Mouse (Mus musculus) kidney, postnatal 10 days (tissue): ENCODE measurements at regions not wholly inside any gene's neighbourhood (a gene's known extent, or its start where the extent isn't known, plus 50 kb on each side); places are given as distances from the start of the nearest gene placed in this dataset.
"Not testable (repeated sequence)": the region's sequence is repeated elsewhere in the genome, so short reads cannot be mapped to it uniquely, and the experiment has no call there.

ENCODE experiments used
- DNase-seq: peaks from one replicate; pipeline ENCODE4 v3.0.0; 2021; ENCODE audit warnings: mixed read lengths

DNA sequence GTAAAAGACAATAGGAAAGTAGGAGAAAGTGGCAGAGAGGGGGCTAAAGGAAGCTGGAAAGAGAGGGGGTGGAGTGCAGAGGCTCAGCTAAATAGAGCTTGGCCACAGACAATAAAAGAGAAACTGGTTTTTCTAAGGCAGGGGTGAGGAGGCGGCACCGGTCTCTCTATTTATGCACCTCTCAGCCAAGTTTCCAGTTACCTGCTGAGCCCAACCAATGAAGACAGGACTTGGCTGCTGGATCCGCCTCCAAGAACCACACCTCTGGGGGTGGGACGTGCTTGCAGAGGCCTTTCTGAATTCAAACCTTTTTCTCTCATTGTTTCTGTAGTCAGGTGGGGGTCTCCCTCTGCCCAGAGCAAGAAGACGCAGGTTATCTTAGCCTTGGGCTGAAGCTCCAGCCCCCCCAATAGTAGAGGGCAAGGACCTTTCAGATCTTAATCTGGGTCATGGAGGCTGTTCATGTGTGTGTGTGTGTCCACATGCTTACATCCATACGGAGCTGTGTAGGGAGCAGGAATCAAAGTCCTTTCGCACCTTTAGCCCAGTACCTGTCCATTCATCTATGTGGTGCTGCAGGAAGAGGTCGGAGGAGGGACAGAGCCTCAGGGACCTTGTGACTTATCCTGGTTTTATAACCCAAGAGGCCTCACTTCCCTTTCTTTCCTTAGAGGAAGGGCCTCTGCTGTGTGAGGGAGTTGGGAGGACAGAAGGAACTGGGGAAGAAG, 140.1 kb upstream of the Camk1g start:
- peak; percentile 46 for DNase-seq

DNA sequence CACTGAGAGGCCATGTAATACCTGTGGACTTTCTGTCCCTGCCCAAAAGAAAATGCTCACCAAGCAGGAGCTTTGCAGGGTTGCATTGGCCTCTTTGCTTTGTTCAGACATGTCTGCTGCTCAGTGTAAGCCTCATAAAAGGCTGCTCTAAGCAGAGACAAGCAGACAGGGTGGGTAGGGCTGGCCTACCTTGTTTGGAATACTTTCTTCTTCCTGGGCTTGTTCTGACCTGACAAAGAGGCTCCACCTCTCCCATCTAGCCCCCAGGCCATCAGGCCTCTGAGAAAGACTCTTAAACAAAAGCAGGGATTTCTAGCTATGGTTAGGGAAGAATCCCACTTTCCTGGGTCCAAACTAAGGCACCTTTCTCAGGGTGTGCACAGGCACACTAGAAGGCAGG, 138.2 kb upstream of the Camk1g start:
- DNase-seq, result no peak

DNA sequence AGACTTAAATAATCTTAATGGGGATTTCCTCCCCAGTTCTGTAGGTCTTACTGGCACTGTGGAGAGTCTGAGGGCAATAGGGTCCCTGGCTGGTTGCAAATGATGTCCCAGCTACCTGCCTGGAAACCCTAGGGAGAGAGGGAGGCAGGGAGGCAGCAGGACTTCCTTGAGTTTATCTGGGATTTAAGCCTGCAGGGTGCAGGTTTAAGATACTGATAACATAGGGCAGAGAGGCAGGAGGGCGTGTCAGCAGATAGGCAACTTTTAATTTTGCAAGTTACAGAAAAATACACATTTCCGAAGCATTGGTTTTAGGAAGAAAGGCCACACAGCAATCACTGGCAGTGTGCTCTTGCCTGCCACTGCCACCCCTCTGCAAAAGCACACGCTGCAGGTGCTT, 136.9 kb upstream of the Camk1g start:
- DNase-seq, result no peak

DNA sequence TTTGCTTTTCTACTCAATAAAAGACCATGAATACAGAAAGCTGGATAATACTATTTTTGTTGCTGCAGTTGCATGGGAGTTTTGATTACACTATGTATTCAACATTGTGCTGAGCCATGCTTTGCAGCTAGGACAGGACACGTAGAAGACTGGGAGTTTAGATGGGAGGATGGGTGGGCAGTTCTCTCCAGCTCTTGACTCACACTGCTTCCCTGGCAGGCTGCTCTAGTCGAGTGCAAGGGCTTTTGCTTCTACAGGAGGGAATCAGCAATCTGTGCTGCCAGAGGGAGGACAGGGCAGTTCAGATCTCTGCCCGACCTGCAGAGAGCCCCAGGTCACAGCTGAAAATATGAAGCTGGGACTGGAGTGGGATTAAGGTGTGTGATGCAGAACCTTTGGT, 135.3 kb upstream of the Camk1g start:
- DNase-seq, result no peak

DNA sequence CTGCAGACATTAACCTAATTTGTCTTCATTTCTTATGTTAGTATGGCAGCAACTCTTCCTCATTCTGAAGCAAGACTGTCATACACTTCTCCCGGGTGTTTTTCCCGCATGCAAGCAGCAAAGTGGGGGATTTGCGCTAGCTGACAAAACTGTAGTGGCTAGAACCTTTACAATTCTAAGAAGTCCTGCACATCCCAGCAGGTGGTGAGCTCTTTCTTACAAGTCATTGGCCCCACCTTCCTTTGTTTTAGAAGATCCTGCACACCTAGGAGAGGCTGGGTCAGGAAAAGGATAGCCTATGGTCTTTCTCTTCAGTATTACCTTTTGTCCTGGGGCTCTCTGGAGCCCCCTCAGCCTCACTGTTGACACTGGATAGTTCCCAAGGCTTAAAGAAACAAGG, 134.5 kb upstream of the Camk1g start:
- no peak for DNase-seq

DNA sequence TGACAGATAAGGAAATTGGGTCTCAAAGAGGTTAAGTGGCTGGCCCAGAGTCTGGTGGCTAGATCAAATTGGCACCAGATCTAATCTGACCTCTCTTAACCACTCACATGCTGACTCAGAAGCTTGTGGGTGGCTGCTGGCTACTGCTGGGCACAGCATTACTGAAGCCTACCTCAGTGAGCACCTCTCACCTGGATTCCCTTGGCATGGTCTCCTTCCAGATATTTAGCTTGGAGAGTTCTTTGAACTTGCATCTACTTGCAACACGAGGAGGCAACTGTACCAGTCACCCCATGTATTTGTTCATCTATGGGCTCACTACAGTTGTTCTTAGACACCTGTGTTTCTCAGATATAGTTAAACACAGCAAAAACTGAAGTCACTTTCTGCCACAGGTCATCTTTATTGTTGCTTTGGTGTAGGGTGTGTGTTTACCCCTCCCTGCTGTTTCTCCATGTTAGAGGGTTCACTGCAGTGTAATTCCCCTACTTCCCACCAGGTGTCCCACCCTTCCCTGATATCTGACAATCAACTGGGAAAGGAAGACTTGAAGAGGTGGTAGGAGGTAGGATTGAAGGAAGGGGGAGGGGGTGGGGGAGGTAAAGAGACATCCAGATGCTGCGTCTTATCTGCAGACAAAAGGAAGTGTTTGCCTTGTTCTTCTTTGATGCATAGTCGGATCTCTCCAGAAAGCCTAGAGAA, 133.7 kb upstream of the Camk1g start:
- DNase-seq, result peak; percentile 78

DNA sequence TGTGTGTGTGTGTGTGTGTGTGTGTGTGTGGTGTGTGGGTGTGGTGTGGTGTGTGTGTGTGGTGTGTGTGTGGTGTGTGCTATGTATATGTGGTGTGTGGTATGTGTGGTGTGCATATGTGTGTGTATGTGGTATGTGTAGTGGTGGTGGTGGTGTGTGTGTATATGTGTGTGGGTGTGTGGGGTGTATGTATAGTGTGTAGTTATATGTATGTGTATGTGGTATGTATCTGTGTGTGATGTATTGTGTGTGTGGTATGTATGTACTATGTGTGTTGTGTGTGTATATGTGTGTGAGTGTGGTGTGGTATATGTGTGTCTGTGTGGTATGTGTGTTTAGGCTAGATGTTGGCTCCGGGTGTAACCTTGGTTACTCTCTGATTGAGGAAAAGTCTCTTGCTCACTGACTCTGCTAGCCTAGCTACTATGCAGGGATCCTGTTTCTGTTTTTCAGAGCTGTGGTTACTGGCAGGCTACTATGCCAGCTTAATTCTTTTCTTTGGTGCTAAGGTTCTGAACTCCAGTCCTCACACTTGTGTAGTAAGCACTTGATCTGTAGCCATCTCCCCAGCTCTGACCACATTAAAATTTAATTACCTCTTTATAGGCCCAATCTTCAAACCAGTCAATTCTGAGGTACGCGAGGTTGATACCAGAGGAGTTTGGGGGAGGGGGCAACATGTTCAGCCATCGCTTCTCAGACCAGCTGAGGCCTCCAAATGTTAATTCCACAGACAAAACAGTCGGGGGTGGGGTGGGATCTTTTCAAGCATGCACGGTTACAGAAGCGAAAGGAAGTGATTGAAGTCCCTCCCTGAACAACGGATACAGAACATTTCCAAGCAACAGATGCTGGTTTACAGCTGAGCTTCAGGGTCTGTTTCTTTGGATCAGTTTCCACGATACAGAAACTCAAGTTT, 126.4 kb upstream of the Camk1g start:
- DNase-seq, result no peak

DNA sequence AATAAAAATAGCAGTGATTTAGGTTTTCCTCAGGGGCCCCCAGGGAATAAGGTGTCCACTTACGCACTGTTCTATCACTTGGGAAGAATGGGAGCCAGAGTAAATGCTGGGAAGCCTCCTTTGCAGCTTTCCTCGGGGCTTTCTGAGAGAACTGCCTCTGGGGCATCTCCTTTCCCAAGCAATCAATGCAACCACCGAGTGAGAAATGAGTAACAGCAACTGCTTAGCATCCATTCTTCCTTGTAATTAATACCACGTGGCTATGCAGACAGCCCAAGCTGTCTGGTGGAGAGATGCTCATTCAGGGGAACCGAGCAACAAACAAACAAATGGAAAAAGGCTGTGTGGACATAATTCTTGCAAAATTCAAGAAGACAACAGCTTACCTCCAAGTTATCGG, 117.9 kb upstream of the Camk1g start:
- no peak for DNase-seq

DNA sequence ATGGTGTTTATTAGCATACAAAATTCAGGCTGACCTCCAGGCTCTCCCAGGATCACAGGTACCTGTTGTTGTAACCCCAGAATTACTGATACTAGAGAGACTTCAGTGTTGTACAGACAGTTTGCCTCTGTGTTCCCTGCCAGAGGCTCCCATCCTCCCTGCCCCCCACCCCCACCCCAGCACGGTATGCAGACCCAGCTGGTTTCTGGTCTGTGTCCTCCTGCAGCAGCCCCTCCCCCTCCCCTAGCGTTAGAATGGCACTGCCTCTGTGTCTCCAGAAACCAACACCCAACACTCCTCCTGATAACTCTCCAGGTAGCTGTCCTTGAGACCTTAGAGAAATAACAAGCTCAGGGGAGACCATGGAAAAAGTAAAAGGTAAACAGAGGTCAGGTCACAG, 116.6 kb upstream of the Camk1g start:
- not testable (repeated sequence) for DNase-seq

DNA sequence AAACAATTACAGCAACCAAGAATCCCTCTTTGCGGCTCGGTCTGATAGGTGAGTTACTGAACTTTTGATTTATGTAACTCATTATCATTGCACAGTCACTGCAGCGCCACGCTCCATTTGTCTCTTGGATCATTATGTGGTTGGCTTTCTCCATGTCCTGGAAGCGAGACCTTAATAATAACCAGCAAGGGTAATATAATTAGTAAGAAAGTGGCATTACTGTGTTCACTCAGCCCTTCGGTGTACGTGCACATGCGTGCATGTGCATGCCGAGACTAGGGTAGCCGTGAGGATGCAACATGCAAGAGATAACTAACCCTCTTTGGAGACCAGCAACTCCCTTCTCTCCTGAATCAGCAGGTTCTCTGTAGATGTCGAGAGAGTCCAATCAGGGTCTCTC, 114.9 kb upstream of the Camk1g start:
- no peak for DNase-seq

DNA sequence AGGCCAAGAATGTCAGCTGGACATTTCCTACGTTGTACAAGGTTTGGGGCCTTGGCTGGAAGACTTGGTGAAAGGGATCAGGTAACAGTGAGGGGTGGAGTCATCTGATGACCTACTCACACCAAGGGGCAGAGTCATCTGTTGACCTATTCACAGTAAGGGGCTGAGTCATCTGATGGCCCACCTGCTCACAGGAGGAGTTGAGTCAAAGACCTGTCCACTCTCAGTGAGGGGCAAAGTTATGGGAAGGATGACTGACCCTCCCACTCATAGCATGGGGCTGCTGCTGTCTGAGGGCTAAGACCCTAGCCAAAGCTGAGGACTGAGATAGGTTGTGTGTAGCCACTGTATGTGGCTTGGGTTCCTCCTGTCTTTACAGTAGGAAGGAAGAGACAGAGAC, 107.2 kb upstream of the Camk1g start:
- no peak for DNase-seq

DNA sequence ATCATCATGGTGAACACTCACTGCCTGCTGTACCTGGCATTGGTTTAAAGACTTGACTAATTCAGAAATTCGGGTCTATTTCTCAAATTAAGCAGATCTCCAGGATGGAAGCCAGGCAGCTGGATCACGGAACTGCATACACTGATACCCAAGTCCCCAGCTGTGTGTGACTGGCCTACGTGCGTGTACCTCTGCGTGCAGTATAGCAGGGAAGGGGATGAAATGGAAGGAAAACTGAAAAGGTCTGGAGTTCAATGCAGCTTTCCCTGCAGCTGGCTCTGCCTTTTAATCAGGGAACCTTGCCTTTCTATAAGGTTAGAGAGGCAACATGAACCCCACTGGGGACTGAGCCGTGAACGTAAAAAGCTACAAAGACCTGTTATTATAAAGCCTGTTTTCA, 106.7 kb upstream of the Camk1g start:
- DNase-seq, result no peak

DNA sequence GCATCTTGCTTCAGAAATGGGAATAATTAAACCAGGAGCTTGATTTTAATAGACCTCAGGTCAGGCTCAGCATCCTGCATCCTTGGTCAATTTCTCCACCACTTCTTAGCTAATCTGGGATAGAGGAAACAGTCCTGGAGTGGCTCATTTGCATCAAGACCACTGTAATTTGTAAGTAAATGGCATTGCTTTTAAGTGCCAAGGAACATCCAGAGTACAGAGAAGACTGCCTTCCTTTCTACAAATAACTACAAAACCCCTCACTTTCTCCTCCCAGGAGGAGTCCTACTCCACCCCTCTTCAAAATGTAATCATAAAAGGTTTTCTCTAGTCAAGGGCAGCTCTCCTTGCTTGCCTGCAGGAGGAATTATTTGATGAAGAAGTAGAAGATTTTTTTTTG, 96.2 kb upstream of the Camk1g start:
- DNase-seq, result no peak

DNA sequence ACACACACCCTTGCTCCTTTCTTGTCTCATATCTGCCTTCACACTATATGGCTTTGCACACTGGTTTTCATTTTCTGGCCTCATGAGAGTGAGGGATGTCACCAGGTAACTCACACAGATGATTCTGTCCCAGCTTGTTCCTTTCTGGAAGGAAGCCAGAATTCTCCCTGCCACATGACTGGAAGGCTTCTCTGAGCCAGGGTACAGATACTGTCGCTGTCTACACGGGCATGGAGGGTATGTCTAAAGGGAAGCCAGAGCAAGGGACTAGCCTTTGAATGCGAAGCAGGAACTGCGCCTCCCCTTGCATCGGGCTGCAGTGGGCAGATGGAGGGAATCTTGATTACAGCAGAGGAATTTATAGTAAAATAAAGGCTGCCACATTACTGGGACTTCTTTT, 89.6 kb upstream of the Camk1g start:
- DNase-seq, result no peak

DNA sequence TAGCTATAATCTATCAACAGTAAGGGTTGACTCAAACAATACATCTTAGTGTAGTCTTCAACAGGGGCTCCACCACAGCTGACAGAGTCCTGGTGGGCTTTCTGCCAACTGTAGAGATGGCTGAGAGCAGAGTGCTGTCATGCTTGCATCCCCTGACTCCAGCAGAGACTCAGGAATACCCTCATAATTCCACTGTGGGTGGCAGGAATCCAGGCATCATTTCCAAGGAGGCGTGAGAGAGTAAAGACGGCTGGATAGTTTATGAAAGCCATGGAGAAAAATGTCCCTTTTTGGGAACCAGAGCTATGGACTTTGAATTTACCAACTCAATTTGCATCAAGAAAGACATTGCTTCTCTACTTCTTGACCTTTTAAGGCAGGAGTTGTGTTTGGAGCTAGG, 87.8 kb upstream of the Camk1g start:
- no peak for DNase-seq

DNA sequence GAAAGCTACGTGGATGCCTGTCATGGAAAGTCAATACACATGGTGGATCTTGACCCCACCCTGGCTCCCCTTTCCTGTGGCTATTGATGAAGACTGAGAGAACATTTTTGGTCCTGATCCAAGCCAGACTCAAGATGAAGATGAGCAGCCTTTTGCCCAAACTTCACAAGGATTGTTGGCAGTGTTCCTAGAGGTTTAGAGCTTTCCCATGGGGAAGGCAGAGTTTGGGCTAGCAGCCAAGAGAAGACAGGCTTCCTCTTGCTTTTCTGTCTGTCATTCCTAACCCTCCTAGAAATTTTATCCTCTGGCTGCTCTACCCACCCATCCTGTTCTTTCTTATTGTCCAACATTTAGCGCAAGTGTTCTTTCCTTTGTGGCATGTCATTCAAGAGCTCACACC, 83.6 kb upstream of the Camk1g start:
- DNase-seq, result peak; percentile 20

DNA sequence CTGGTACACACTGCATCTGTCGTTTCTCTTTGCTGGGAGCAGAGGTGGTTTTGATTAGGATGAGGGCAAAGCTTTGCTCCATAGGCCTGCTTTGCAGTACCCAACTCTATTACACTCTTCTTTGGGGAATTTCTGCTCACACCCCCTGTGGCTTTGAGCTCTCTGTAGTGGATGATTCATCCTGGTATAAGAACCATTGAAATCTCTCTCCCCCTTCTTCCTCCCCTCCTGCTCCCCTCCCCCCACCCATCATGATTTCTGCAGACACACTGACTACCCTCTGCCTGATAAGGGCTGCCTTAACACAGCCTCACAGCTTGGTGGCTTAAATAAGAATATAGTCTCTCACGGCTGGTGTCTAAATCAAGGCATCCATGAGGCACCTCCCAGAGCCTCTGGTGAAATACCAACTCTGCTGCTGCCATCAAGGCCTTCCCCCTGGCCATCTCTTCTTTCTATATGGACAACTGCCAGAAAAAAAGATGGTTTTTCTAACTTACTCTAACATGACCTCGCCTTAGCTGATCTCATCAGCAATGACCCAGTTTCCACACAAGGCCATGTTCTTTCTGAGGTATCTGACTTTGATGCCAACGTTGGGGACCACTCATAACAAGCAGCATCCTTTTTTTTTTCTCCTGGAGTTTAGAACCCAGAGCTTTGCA, 81.5 kb upstream of the Camk1g start:
- no peak for DNase-seq

DNA sequence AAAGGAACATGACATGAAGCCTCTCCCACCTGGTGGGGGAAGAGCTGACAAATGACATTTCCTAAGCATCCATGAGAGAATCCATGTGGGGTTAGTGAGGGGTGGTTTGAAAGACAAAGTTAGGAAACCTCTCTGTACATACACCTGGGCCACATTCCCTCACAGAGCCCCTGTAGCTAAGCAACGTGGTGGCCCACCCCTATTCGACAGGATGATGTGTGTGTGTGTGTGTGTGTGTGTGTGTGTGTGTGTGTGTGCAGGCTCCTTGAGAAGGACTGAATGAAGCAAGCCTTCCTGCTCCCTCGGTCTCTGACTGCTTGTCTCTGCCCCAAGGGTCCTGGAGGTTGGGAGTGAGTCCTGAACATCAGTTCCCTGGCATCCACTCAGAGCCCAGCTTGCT, 80.7 kb upstream of the Camk1g start:
- no peak for DNase-seq

DNA sequence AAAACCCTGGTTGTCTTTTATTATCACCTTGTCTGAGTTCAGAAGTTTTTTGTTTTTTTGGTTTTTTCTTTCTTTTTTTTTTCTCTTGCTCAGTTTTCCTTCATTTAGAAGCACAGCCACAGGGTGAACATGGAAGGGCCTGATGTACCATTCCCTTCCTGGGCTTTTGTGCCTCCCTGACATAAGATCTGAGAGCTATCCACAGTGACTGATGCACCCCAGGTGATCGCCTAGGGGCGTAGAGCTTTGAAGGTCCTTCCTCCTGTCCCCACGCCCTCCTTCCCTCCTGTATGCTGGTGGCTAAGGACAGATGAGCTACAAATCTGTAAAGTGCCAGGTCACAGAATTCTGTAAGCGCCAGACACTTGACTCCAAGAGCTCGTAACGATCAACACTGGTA, 80.1 kb upstream of the Camk1g start:
- no peak for DNase-seq

DNA sequence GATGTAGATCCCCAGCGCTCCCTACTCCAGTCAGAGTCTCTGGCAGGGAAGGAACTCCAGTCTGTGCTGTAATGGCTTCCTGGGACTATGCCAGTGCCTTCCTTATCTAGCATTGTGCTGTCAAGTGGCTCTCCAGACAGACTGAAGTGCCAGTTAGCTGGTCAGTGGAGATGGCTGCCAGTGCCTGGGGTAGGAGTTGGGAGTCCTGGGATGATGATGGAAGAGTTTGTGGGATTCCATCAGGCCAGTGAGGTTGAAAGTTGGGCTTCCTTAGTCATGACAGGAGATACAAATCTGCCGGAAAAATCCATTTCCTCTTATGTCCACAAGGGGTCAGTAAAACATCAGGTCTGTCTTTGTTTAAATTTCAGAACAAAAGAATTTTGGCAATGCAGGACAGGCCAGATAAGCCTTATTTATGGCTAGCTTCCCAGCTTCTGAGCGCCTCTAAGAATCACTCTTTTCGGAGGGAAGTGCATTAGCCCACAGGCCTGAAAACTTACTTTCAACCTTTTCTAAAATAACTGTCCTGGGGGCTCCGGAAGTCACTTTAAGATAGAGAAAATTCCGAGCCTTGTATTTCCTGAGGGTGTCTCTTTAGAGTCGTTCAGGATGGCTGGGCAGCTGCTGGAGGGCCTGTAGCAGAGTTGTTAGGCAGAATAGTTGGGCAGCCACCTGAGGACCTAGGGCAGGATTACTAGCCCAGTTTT, 79.5 kb upstream of the Camk1g start:
- peak; percentile 44 for DNase-seq

DNA sequence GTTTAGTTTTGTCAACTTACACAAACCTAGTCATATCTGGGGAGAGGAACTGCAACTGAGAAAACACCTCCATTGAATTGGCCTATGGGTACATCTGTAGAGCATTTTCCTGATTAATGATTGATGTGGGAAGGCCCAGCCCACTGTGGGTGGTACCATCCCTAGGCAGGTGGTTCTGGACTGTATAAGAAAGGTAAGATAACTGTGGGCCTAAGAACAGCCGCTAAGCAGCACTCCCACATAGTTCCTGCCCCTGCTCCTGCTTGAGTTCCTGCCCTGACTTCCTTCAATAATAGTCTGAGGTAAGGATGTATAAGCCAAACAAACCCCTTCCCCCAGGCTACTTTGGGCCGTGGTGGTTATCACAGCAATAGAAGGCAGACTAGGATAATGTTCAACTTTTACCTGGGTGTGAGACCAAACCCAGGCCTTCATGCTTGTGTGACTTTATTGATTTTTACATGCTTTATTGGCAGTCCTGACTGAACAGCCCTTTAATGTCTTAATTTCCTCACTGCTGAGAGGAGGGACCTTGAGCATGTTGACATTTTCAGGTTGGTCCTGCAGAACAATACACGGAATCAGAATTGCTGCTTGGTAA, 78.8 kb upstream of the Camk1g start:
- no peak for DNase-seq

DNA sequence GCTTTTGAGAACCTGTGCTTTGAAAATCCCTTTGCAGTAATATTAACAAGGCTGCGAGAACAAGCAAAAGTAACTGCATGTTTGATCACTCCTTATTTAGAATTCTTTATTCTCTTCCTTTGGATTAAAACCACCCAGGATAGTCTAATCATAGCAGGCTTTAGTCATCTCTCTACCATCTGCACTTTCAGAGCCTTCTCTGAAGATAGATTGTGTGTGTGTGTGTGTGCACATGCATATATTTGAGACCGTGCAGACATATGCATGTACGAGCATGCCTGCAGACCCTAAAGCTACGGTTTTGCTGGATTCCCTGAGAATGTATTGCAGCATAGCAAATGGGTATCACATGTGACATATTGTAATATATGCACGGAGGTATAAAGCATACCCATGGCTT, 77.5 kb upstream of the Camk1g start:
- DNase-seq, result no peak
